Mouse (Mus musculus) cerebellum, adult 2 months (tissue): ENCODE measurements around the gene Mast1.

Experiments used
- CTCF ChIP-seq: fragments of 200-500 bp; IDR thresholded peaks from 2 replicates; pipeline ENCODE4 v1.5.1; 2011; ENCODE audit warnings: low read depth, mild to moderate bottlenecking, control low read depth, low read length, moderate library complexity, borderline replicate concordance; ENCODE audit not compliant: insufficient read depth
- POLR2A ChIP-seq: fragments of 200-500 bp; IDR thresholded peaks from 2 replicates; pipeline ENCODE4 v1.6.1; 2011; ENCODE audit warnings: low read length, control low read depth, borderline replicate concordance; ENCODE audit not compliant: insufficient read depth

DNA sequence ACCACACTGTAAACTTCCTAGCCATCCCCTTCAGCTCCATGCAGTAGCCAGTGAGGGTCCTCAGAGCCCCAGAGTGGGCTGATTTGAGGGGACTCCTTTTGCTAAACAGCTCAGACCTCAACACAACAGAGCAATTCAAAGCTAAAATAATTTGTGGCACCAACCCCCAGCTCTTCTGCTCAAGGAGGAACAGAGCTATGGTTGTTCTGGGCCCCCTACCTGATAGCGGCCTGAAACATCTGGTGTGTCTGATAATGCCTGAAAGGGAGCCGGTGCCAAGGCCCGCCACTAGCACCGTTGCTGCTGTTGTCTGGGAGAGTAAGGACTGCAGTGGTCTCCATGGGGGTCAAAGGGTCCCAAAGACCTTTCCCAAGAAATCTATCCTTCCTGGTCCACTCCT is 36.1 kb downstream of the Mast1 start:
- TF ChIP-seq POLR2A (no peak), CTCF (no peak)
